Mouse (Mus musculus): ENCODE measurements around the gene Nkpd1.

- TF ChIP-seq CTCF (IDR thresholded peaks at IDR 0.05; ENCODE audit: low read depth, low read length) (no peak), POLR2A (IDR thresholded peaks at IDR 0.05; ENCODE audit: borderline replicate concordance, low read depth, low read length) (no peak)
These were observed 14.6 kb downstream of the Nkpd1 start for GRCm38 (mm10) chr7:19532240-19532639.
